Mouse (Mus musculus) 416B (cell line): Measurements from ENCODE around the gene Ap4s1.

Experiments used
- DNase-seq: peaks from one replicate; pipeline ENCODE4 v3.0.0; 2011; ENCODE audit warnings: low read depth

Ap4s1 gene

DNA sequence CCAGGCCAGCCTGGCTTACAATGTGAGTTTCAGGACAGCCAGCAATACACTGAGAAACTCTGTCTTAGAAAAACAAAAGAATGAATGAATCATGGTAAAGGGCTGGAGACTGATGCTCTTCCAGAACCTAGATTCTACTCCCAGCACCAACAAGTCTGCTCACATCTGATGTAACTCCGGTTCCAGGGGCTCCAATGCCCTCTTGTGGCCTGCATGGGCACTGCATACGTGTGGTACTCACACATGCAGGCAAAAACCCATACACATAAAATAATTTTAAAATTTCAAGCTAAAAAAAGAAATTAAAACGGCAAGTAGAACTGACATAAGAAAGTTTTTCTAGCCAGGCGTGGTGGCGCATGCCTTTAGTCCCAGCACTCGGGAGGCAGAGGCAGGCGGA, 94.0 kb downstream of the Ap4s1 start:
- peak; percentile 61 for DNase-seq
